Mouse (Mus musculus) heart, adult 8-10 months (tissue): ENCODE data around the gene St7. TPM values are rescaled to one million over a fixed set of nuclear protein-coding genes. Genes with fewer than 3 reads are reported as not detected.
"Not testable (repeated sequence)": the region's sequence is repeated elsewhere in the genome, so short reads cannot be mapped to it uniquely, and the experiment has no call there.

Source experiments
- DNase-seq: peaks from one replicate; pipeline ENCODE4 v3.0.0; 2022; ENCODE audit warnings: low spot score
- total RNA-seq, 4 experiments: library from RNA; stranded (reverse); gene quantifications; 2 replicates each; pipeline ENCODE4 v1.2.4; 2022

St7 gene
- total RNA-seq, result 10 to 100 TPM; 14.4 to 19.0 (median 16.0) TPM

DNA sequence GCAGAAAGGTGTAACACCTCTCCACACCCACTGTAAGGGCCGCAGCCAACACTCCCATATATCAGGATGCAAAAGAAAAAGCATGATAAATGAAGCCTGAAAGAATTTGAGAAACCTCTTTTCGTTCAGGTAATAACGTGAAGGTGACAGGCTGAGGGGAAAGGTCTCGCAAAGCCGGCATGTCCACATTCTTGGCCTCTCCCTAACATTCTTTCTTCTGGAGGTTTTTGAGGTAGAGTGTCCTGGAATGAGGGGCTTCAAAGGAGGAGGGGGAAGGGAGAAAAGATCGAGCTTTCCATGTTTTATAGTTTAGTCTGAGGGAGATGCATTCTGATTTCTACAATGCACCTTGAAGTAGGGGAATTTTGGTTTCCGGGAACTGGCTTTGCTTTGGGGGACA is at the start of gene St7:
Gene St7, plus strand, starts transcription at position 287 of the 400 bp plus-strand sequence.
- DNase-seq, result no peak

DNA sequence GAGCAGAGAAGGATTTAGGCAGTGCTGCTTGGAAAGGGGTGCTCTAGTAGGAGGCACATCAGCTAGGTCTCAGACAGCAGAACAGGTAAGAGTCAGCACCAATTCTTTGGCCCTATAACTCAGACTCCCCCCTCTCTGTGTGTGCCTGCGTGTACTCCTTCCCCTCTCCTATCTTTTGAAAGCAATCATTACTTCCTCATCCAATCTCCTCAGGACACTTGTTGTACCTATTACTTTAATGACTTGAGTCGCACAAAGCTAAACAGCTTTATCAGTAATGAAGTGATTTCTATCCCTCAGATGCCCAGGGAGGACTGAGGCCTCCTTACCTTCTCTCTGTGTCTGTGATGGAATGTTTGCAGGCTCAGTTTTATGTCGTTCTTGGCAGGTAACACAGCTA is 46.6 kb upstream of the St7 start:
- no peak for DNase-seq

DNA sequence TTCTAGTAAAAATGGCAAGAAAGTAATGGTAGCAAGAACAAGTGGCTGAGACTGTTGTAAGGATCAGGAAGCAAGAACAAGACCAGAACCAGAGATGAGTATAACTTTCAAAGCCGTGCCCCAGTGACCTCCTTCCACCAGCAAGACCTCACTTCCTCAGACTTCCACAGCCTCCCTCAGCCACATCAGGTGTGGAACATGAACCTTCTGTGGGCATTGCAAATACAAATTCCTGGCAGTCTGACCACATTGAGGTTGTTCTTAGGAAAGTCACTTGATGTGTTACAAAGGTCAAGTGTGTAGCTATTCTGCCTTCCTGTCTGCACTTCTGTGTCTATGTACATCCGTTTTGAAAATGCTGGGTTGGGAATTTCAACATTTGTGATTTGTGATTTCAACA is 40.6 kb upstream of the St7 start:
- no peak for DNase-seq

DNA sequence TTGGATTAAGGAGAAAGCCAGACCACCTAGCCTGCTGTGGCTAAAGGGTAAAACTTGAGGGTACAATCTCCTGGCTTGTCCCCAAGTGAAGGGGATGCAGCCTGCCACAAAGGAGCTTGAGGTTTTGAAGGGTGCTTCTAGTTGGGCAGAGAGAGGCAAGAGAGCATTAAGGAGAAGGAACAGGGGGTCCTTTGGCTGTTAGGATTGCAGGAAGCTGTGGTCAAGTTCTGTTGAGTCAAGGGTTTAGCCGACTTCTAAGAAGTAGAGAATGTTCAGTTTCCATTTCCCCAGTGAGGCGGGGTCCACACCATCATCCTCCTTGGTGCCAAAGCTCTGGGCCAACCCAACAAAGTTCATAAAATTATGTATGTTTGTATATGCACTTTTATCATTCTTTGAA is 37.7 kb upstream of the St7 start:
- DNase-seq, result no peak

DNA sequence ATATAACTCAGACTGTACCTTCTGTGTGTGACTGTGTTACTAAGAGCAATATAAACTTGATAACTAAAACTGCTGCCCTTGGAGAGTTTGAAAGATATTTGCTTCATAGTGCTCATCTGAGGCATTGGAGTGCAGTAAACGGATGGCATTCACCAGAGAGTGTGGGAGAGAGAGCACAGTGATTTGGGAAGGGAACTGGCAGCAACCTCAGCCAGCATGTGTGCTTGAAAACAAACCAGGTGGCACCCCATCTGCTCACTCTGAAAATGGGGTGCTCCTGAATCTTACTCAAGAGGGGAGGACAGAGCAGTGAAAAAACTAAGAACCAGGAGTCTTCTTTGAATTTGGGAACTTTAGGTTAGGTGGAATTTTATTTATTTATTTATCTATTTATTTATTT is 35.4 kb upstream of the St7 start:
- no peak for DNase-seq

DNA sequence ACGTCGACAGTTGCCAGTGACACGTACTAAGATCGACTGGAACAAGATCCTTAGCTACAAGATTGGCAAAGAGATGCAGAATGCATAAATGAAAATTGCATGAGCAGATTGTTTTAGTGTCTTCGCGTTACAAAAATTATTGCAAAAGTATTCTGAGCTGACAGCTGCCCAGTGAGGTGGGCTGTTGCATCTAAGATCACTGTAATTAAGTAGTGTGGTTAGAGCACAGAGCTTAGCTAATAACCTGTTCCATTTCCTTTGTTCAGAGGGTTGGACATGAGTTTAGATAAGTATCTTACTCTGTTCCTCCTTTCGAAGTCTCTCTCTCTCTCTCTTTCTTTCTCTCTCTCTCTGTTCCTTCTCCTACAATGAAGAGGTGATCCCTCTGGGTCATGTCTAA is 27.4 kb upstream of the St7 start:
- no peak for DNase-seq

DNA sequence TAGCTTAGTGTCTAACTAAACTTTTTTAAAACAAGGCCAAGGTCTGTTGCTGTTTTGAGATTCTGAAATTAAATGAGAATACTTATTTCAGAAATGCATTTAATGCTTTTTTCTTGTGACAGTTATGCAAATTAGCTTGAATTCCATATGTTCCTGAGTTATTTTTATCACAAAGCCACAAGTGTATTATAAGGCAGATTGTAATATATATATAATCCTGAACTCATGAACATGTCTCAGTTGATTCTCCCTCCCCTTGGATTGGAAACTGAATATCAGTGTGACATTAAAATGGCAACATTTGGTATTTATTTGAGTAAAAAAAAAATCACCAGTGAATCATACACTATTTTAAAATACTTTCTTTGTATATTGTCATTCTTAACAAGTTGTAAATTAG is 26.7 kb upstream of the St7 start:
- DNase-seq, result no peak

DNA sequence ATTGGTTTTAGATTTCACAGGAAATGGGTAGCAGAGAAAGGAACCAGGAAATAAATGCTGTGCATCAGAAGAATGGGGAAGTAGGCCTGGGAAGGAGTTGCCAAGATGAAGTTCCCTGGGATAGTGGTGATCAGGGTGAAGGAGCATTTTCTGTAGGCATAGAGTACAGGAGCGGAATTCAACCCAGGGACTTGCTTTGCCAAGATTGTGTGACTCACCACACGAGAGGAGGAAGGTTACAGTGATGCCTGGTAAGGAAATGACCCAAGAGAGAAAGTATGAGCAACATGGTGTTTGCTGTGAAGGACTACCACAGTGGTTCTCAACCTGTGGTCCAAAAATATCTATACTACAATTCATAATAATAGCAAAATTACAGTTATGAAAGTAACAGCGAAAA is 24.9 kb upstream of the St7 start:
- no peak for DNase-seq

DNA sequence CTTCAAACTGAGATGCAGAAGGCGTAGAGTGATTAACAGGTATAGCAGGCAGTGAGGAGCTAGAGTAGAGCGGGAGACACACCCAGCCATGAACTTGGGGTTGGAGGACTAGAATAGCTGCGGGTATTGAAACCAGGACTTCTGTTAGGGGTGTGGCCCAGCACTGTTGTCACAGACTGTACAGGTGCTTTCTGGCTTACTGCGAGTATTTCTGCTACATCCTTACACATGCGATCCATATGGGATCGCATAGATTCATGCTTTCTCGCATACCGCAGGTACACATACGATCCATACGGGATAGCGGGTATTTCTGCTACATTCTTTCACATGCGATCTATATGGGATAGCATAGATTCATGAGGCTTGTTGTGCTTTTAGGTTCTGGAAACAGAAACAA is 24.4 kb upstream of the St7 start:
- DNase-seq, result no peak

DNA sequence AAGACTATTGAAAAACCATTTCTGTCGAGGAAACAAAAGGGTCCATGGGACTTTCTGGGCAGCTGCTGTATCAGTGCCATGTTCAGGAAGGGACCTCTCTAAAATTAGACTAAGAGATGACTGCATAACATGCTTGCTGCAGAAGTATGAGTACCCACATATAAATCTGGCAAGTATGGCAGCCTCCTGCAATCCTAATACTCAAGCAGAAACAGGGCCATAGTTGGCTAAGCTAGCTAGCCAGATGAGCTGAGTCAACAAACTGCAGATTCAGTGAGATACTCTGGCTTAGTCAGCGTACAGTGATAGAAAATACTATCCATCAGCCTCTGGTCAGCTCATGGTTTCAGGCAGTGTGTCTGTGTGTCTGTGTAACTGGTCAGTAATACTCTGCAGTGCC is 22.9 kb upstream of the St7 start:
- DNase-seq, result no peak

DNA sequence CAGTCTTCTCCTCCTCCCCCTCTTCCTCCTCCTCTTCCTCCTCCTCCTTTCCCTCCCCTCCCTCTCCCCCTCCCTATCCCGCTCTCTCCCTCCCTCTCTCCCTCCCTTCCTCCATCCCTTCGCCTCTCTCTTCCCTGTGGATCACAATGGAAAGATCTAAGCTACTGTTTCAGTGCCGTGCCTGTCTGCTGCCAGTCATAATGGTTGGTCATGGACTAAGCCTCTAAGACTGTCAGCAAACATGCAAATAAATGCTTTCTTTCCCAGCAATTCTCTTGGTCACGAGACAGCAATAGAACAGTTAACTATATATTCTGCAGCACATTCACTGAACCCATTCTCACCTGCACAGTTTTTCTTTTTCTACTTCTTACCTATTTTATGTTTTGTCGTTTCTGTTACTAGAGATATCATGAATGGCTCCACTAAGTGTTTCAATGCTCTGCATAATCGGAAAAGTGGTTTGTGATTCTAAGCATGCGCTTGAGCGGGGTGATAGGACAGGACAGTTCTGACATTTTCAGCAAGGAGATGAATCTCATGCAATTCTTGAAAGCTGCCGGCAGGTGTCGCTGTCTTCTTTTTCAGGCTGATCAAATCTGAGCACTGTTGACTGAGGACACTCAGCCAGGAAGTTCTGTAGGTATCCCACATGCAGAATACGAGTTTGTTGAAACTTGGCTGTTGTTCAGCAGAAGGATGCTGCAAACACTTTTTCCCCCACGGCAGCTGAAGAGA is 17.5 kb upstream of the St7 start:
- DNase-seq, result peak; percentile 37

DNA sequence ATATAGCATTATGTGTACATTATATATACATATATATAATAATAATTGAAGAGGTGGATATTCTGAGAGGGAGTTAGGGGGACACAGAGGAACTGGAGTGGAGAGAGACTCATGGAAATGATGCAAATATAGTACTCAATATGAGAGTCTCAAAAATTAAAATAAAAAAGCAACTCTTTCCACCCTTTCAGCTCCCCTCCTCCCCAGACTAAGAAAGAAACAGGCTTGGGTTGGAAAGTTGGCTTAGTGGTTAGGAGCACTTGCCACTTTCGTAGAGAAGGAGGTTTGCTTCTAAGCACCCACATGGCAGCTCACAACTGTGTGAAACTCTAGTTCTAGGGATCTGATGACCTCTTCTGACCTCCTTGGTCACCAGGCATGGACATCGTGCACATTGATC is 15.7 kb upstream of the St7 start:
- no peak for DNase-seq

DNA sequence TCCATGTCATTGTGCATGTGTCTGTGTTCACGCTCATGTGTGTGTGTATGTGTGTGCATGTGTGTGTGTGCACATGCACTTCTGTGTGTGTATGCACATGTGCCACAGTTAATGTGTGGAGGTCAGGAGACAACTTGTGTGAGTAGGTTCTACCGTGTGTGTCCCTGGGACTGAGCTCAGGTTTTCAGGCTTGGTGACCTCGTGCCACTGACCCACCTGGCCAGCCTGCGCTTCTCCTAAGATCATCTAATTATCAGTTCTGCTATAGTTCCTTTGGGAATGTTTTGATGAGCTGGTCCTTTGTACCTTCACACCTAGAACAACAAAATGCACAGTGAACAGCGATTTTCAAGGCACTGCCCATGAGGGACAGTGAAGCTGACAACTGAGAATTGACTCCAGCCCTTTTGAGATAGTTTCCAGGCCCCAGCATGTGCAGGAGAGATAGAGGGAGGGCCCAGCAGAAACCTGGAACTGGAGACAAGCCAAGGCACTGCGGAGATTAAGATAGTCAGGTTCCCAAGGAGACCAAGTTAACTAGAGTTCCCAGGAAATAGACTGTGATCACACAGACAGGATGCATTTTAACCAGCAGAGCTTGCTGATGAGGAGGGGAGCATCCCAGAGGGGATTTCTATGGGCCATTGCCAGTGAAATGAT is 12.3 kb upstream of the St7 start:
- DNase-seq, result no peak

DNA sequence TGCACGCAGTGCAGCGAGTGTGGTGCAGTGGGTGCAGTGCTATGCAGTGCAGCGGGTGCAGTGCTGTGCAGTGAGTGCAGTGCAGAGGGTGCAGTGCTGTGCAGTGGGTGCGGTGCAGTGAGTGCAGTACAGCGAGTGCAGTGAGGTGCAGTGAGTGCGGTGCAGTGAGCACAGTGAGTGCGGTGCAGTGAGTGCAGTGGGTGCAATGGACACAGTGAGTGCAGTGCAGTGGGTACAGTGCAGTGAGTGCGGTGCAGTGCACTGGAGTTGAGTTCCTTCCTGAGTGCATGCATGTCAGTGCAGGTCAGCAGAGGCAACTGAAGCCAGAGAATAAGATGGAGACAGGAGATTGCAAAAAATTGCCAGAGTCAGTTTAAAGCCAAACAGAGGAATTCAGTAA is 10.9 kb upstream of the St7 start:
- no peak for DNase-seq

DNA sequence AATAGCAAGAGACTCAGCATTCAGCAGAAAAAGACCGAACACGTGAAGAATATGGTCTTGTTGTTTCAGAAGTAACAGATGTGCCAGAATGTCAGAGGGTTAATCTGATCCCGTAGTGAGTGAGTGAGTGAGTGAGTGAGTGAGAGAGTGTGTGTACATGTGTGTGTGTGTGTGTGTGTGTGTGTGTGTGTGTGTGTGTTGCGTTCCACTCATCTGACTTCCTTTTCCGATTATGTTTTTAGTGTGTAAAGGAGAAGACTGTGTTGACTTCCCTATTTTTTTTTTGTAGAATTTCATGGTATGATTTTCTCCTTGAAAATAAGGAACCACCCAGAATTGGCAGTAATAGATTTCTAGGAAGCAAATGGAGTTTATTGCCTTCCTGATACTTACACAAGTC is 4.1 kb upstream of the St7 start:
- DNase-seq, result no peak

DNA sequence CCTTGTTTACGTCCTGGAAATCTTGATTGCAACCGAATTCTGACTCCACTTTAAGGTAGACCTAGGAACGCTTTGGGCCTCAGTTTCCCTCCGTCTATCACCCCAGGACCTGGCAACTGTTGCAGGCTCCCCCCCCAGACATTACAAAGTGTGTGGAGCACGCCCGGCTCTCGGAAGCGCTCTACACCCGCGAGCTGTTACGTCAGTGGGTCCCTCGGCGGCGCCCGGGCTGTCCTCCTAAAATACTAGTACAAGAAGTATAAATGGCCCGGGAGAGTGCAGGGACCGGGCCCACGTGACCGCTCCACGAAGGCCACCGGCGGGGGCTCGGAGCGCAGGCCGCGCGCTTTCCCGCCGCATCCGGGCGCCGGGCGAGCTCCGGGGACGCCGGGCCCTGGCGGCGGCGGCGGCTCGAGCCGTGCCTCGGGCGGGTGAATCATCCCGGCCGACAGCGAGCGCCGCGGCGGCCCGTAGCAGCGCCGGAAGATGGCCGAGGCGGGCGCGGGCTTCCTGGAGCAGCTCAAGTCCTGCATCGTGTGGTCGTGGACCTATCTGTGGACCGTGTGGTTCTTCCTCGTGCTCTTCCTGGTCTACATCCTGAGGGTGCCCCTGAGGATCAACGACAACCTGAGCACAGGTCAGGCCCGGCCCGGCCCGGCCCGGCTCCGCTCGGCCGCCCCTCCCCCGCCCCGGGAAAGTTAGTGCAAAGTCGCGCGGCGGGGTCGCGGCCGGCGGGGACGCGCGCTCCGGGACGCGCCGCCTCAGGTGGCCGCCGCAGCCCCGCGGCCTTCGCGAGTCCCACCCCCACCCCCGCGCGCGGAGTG is 1.2 kb downstream of the St7 start:
- peak; percentile 74 for DNase-seq

DNA sequence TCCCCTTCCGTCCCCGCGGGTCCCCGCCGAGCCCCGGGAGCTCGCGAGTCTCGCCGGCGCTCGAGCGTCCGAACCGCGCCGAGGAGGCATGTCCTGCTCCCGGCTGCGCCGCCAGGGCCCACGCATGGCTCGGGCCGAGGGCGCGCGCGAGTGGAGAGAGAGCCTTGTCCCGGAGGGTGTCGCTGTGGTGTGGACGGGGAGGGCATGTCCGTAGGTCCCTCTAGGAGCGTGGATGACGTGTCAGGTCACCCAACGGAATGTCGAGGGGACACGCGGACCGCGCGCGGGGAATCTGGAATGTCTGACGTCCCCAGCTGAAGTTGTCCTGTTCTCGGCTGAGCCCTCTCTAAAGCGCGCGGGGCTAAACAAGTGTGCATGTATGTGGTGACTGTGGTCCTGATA is 1.8 kb downstream of the St7 start:
- DNase-seq, result peak; percentile 70

DNA sequence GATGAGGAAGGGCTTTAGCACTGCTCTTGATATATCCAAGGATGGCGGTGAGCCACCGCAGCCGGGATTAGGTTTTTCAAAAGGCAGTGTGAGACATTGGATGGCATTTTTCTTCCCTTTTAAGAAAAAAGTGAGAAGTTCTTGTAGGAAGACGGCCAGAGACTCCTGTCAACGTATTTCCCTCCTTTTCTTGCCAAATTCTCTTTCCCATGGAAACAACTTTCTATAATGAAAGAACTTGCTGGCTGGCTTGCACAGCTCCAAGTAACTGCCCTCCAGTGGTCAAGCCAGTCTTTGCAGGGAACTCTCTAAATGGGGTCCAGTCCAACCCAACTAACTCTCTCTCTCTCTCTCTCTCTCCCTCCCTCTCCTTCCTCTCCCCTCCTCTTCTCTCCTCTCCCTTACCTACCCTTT is 3.6 kb downstream of the St7 start:
- peak; percentile 48 for DNase-seq

DNA sequence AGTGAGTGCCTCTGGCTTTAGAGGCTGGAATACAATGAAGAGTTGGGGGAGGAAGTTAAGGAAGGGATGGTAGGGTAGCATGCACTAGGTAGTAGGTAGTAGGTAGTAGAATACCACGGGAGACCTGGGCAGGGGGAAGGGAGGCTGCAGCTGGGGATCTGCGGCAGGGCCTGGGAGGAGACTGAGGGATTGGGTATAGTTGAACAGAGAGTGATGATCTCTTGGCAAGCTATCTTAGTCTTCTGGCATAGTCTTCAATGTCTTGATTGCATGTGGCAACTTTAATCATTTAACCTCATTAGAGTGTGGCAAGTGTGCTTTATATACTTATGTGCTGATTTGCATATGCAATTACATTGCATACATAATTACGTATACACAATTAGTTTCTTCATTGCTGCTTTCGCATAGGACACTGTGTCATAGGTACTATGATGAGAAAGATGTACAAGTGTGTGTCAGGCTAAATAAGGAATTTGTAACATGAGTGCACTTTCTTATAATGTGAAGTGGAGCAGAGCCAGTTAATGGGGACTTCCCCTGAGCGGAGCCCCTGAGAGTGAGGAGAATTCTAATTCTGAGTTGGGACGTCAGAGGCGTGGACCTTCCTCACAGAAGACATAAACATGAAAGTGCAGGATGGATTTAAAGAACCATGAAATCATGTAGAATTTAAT is 8.3 kb downstream of the St7 start:
- DNase-seq, result no peak

DNA sequence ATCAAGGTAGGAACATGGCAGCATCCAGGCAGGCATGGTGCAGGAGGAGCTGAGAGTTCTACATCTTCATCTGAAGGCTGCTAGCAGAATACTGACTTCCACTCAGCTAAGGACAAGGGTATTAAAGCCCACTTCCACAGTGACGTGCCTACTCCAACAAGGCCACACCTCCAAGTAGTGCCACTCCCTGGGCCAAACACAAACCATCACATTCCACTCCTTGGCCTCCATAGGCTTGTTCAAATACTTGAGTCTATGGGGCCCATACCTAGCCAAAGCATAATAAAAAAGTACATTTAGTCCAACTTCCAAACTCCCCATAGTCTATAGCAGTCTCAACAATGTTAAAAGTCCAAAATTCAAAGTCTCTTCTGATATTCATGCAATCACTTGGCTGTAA is 11.3 kb downstream of the St7 start:
- DNase-seq, result not testable (repeated sequence)

DNA sequence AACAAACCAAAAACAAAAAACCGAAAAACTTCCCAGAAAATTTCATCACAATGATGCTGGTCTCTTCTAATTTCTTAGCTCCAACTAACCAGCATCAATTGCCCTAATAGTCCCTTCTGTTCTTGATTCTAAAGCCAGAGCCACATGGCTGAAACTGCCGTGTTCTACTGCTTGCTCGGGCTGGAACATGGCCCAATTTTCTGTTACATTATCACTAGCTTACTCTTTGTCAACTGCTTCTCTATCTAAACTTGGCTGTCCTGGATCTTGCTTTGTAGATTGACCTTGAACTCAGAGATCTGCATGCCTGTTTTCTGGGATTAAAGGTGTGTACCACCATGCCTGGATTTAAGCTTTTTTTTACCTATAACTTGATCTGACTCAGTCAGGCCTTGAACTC is 13.2 kb downstream of the St7 start:
- no peak for DNase-seq

DNA sequence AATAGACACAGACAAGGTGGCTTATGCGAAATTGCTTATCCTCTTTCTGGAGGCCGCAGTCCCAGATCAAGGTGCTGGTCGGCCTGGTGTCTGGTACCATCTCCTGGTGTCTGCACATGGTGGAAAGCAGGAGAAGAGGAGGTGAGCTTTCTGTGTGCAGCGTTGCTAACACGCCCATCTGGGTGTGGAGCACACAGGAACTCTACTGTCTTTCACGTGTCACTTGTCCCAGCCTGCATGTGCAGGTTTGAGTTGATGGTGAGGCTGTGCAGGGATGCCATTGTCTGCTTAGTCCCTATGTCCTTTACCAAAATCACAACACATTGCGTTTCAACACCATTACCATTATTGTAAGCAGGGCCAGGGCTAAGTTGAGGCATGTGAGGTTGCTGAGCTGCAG is 26.2 kb downstream of the St7 start:
- no peak for DNase-seq
